Comparison of ENCODE assay signal across 8 mouse cellular contexts in genomic region chr2:3739351-3739961, GRCm38 (mm10).
DNase-seq lines count a peak whose midpoint lies in the region; ATAC-seq lines count a peak whose summit lies in the region.

No protein-coding gene starts in this region.

- ATAC-seq in CD4-positive, CD25-positive, alpha-beta regulatory T cell, adult 4 months, result peak; percentile 10

- peak; percentile 97 for DNase-seq in brain, adult 2 months (ENCODE audit: low read depth, low spot score)
- peak; percentile 54 for DNase-seq in frontal cortex, postnatal 36 days (ENCODE audit: low spot score in 2 of 2)
- DNase-seq in left cerebral cortex, postnatal 14 days (ENCODE audit: low spot score in 2 of 2), result peak; percentile 24 to 40
- no peak for DNase-seq in spleen, adult 18-20 months
- DNase-seq in adrenal gland, postnatal 4 days (ENCODE audit: low spot score in 2 of 2), result no peak
- DNase-seq in ovary, postnatal 36 days (ENCODE audit: low spot score), result no peak
- no peak for DNase-seq in testis, postnatal 14 days (ENCODE audit: low spot score)

- intact Hi-C loops in left cerebral cortex, postnatal 14 days (cut with DNase I), result no loop called here

Comparison
In these comparisons a context has a peak if more than half of its experiments do, and no peak if none do; other contexts are left out.
1. DNase-seq: peak in brain, adult 2 months (single experiment), frontal cortex, postnatal 36 days (2 of 2) and left cerebral cortex, postnatal 14 days (2 of 2); none in spleen, adult 18-20 months (0 of 2), adrenal gland, postnatal 4 days (0 of 2), ovary, postnatal 36 days (single experiment) and testis, postnatal 14 days (single experiment).